Mouse (Mus musculus): ENCODE results near the gene Rack1. TPM values are rescaled to one million over a fixed set of nuclear protein-coding genes. Genes with fewer than 3 reads are reported as not detected.
A peak's percentile ranks its signal among the peaks of the same experiment; 100 is the strongest.
"Not testable (repeated sequence)": the region's sequence is repeated elsewhere in the genome, so short reads cannot be mapped to it uniquely, and the experiment has no call there.

Rack1 gene
- polyA plus RNA-seq, 1 experiment from 2014 or later, result 994 TPM

DNA sequence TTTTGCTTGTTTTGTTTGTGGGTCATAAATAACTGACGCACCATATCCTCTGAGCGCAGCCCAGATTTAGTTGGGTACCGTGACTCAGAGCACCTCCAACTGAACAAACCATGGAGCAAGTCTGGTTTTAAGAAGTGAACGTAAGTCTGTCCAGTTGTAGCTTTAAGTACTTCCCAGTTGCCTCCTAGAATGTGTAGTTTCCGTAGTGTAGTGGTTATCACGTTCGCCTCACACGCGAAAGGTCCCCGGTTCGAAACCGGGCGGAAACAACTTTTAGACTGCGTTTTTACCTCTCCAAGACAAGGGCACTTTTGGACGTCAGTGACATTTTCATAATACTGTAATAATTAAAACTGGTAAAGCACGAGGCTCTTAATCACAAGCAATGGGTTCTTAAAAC lies 18.2 kb downstream of the Rack1 start:
- 1% methylated on average over 16 of the region's 16 CpGs for WGBS
- H3K27ac ChIP-seq (ENCODE audit: low read depth, low read length), result no peak overlapping the region
- peak overlapping the region; percentile 81 for H3K4me2 ChIP-seq (replicated peaks; ENCODE audit: low read depth, low read length)
- ATAC-seq (ENCODE audit: low FRiP score, low TSS enrichment), result peak; percentile 1; the same call in 1 of the 2 replicates
- no peak overlapping the region; the same call in 1 of the 2 replicates for H3K9ac ChIP-seq (ENCODE audit: low read depth, low read length)
- peaks cover 14% of the 10 kb centered on the region; the same call in 1 of the 2 replicates for H3K36me3 ChIP-seq (ENCODE audit: control insufficient read depth, insufficient read depth, low read length)
- no peaks in the 10 kb centered on the region for H3K9me3 ChIP-seq (ENCODE audit: control insufficient read depth, low read length)
- peaks cover 16% of the 10 kb centered on the region for H3K4me1 ChIP-seq (ENCODE audit: control insufficient read depth, insufficient read depth, low read length)
- peak overlapping the region; percentile 78 for H3K4me3 ChIP-seq (ENCODE audit: low read length)
- H3K27me3 ChIP-seq (ENCODE audit: control insufficient read depth, insufficient read depth, low read length), result no peaks in the 10 kb centered on the region

DNA sequence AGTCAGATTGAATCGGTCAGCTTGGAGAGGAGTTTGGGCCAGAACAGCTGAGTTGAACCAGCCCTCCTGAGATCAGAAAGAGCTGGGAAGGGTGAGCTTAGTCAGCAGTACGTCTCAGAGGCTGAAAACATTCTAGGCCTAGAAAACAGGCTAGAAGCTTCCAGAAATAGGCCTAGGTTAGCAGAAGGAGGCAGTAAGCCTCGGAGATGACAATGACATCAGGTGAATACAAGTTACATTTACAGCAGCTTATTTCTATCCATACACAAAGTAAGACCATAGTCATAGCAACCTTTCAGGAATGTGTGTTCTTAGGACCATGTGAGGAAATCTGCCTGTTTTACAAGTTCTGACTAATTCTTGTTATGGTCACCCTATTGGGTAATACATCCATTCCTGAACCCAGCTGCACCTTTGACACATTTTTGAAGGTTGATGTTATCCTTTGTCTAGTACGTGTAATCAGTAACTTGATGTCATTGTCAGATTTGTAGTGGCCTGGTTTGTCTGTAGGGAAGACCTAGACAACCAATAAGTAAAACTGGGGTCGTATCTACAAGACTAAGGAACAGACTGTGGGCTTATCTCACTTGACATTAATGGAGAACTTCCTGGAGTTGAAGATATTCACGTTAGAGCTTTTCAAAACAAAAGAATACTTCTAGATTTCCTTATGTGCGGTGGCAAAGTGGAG lies 19.6 kb downstream of the Rack1 start:
- Histone ChIP-seq H3K36me3 (ENCODE audit: control insufficient read depth, insufficient read depth, low read length) (peaks cover 6% of the 10 kb centered on the region; the same call in 1 of the 2 replicates), H3K4me3 (ENCODE audit: low read length) (no peak overlapping the region), H3K27ac (ENCODE audit: low read depth, low read length) (no peak overlapping the region), H3K4me2 (replicated peaks; ENCODE audit: low read depth, low read length) (no peak overlapping the region), H3K9ac (ENCODE audit: low read depth, low read length) (no peak overlapping the region), H3K9me3 (ENCODE audit: control insufficient read depth, low read length) (no peaks in the 10 kb centered on the region), H3K27me3 (ENCODE audit: control insufficient read depth, insufficient read depth, low read length) (peaks cover 3% of the 10 kb centered on the region; the same call in 1 of the 2 replicates), H3K4me1 (ENCODE audit: control insufficient read depth, insufficient read depth, low read length) (peaks cover 12% of the 10 kb centered on the region)
- WGBS, result 77% methylated on average over 7 of the region's 7 CpGs
- ATAC-seq (ENCODE audit: low FRiP score, low TSS enrichment), result no peak

DNA sequence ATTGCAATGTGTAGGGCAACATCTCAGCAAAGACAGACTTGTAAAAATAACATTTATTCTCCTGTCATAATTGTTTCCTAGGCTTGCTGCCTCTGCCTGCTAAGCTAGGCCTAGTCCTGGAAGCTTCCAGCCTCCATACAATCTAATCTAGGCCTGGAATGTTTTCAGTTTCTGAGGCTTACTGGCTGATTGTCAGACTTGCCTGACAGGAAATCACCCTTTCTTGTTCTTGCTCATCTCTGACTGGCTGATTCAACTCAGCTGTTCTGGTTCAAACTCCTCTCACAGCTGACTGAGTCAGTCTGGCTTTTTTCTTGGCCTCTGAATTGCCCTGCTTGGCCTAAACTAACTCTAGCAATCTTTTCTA lies 20.2 kb downstream of the Rack1 start:
- Histone ChIP-seq H3K4me1 (ENCODE audit: control insufficient read depth, insufficient read depth, low read length) (peaks cover 11% of the 10 kb centered on the region), H3K27ac (ENCODE audit: low read depth, low read length) (no peak overlapping the region), H3K9ac (ENCODE audit: low read depth, low read length) (no peak overlapping the region), H3K27me3 (ENCODE audit: control insufficient read depth, insufficient read depth, low read length) (peaks cover 5% of the 10 kb centered on the region; the same call in 1 of the 2 replicates), H3K36me3 (ENCODE audit: control insufficient read depth, insufficient read depth, low read length) (peaks cover under 1% of the 10 kb centered on the region; the same call in 1 of the 2 replicates), H3K4me2 (replicated peaks; ENCODE audit: low read depth, low read length) (no peak overlapping the region), H3K9me3 (ENCODE audit: control insufficient read depth, low read length) (no peaks in the 10 kb centered on the region), H3K4me3 (ENCODE audit: low read length) (no peak overlapping the region)
- ATAC-seq (ENCODE audit: low FRiP score, low TSS enrichment), result no peak

DNA sequence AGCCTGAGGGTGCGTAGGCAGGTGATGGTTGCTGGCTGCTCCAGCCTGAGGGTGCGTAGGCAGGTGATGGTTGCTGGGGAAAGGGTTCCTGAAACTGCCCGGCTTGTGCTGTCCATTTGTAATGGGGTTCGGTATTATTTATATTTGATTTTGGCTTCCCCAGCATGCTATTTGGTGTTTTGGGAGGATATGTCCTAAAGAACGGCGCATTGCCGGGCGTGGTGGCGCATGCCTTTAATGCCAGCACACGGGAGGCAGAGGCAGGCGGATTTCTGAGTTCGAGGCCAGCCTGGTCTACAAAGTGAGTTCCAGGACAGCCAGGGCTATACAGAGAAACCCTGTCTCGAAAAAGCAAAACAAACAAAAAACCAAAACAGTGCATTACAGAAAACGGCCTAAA lies 21.2 kb downstream of the Rack1 start:
- not testable (repeated sequence) for H3K27ac ChIP-seq (ENCODE audit: low read depth, low read length); H3K36me3 ChIP-seq (ENCODE audit: control insufficient read depth, insufficient read depth, low read length); ATAC-seq (ENCODE audit: low FRiP score, low TSS enrichment); H3K27me3 ChIP-seq (ENCODE audit: control insufficient read depth, insufficient read depth, low read length); H3K4me3 ChIP-seq (ENCODE audit: low read length); H3K4me1 ChIP-seq (ENCODE audit: control insufficient read depth, insufficient read depth, low read length); H3K9ac ChIP-seq (ENCODE audit: low read depth, low read length); H3K9me3 ChIP-seq (ENCODE audit: control insufficient read depth, low read length); H3K4me2 ChIP-seq (replicated peaks; ENCODE audit: low read depth, low read length)
- 81% methylated on average over 14 of the region's 14 CpGs for WGBS

DNA sequence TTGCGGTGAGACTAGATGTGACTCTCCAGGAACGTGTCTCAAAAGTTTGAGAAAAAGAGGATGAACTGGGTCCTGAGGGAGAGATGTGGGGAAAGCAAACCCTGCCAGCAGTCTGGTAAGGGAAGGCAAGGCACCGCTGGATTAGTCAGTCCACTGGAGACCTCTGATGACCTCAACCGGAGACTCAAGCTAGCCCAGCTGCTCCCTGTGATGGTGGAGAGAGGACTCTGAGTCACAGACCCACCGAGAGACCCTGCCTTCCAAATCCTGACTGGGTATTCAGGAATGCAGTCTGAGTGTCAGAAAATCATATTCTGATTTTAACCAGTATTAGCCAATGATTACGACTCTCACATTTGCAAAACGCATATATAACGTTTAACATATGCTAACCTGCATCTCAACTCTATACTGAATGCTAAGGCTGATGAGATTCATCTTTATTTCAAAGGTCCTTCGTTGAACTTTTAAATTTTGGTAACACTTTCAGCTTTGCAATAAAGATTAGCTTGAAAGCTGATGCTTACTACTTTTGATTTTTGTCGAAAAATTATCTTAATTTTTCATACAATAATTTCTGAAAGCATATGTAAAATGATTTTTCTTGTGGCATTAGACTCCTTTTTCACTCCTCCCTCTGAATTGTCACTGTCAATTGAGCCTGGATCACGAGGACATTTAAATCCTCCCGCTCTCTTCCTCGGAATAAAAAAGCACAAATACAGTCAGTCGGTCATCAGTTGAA lies 22.8 kb downstream of the Rack1 start:
- Histone ChIP-seq H3K27ac (ENCODE audit: low read depth, low read length) (no peak overlapping the region), H3K9ac (ENCODE audit: low read depth, low read length) (no peak overlapping the region), H3K27me3 (ENCODE audit: control insufficient read depth, insufficient read depth, low read length) (peaks cover 5% of the 10 kb centered on the region; the same call in 1 of the 2 replicates), H3K4me1 (ENCODE audit: control insufficient read depth, insufficient read depth, low read length) (0 out of 2 replicates have a peak, but pooled peaks cover 2% of the 10 kb centered on the region), H3K4me3 (ENCODE audit: low read length) (peak overlapping the region; percentile 47), H3K36me3 (ENCODE audit: control insufficient read depth, insufficient read depth, low read length) (no peaks in the 10 kb centered on the region), H3K4me2 (replicated peaks; ENCODE audit: low read depth, low read length) (peak overlapping the region; percentile 72), H3K9me3 (ENCODE audit: control insufficient read depth, low read length) (no peaks in the 10 kb centered on the region)
- 38% methylated on average over 14 of the region's 14 CpGs for WGBS
- ATAC-seq (ENCODE audit: low FRiP score, low TSS enrichment), result no peak

DNA sequence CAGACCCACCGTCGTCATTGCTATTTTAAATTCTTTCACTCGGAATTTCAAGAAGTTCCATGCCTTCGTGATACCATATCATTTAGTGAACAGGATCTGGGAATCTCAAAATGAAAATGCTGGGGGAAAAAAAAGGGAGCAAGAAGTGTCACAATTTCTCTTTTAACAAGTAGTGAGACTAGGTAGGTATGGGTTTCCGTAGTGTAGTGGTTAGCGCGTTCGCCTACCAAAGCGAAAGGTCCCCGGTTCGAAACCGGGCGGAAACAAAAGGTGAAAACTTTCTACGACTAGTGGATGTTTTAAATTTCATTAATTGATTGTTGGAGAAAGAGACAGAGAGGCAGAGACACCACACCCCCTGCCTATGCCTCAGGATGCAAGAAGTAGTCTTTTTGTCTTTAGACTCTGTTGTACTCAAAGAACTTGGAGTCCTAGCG lies 23.4 kb downstream of the Rack1 start:
- Histone ChIP-seq H3K4me1 (ENCODE audit: control insufficient read depth, insufficient read depth, low read length) (0 out of 2 replicates have a peak, but pooled peaks cover 2% of the 10 kb centered on the region), H3K4me3 (ENCODE audit: low read length) (peak overlapping the region; percentile 47), H3K4me2 (replicated peaks; ENCODE audit: low read depth, low read length) (peak overlapping the region; percentile 72), H3K9me3 (ENCODE audit: control insufficient read depth, low read length) (no peaks in the 10 kb centered on the region), H3K27me3 (ENCODE audit: control insufficient read depth, insufficient read depth, low read length) (peaks cover 5% of the 10 kb centered on the region; the same call in 1 of the 2 replicates), H3K9ac (ENCODE audit: low read depth, low read length) (peak overlapping the region; percentile 40; the same call in 1 of the 2 replicates), H3K36me3 (ENCODE audit: control insufficient read depth, insufficient read depth, low read length) (no peaks in the 10 kb centered on the region), H3K27ac (ENCODE audit: low read depth, low read length) (no peak overlapping the region)
- 0 out of 2 replicates have a peak, but pooled peaks have one; percentile 26 for ATAC-seq (ENCODE audit: low FRiP score, low TSS enrichment)
- 1% methylated on average over 15 of the region's 15 CpGs for WGBS

DNA sequence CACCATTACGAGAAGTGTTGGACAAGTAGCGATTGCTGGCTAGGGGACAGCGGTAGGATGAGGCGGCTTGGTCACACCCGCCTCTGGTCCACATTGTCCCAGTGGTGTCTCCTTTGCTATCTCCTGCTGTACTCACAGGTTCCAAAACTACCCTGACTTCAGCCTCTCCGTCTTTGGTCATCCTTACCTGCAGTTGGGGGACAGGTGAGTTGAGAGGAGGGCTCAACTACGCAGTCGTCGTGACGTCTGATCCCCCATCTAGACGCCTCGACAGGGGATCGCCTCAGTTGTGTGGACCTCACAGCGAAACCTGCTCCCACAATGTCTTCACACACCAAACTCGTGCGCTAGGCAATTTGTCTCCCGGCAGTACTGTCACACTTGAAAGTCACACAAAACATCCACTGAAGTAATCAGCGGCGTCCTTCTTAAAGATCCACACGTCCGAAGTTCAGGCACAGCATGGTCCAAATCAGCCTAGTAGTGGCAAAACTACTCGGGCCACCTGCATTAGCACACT lies 24.2 kb downstream of the Rack1 start:
- Histone ChIP-seq H3K27ac (ENCODE audit: low read depth, low read length) (no peak overlapping the region), H3K4me2 (replicated peaks; ENCODE audit: low read depth, low read length) (peak overlapping the region; percentile 72), H3K9me3 (ENCODE audit: control insufficient read depth, low read length) (no peaks in the 10 kb centered on the region), H3K4me3 (ENCODE audit: low read length) (peak overlapping the region; percentile 47), H3K9ac (ENCODE audit: low read depth, low read length) (peak overlapping the region; percentile 40; the same call in 1 of the 2 replicates), H3K4me1 (ENCODE audit: control insufficient read depth, insufficient read depth, low read length) (0 out of 2 replicates have a peak, but pooled peaks cover 2% of the 10 kb centered on the region), H3K36me3 (ENCODE audit: control insufficient read depth, insufficient read depth, low read length) (no peaks in the 10 kb centered on the region), H3K27me3 (ENCODE audit: control insufficient read depth, insufficient read depth, low read length) (peaks cover 5% of the 10 kb centered on the region; the same call in 1 of the 2 replicates)
- 5% methylated on average over 22 of the region's 22 CpGs for WGBS
- ATAC-seq (ENCODE audit: low FRiP score, low TSS enrichment), result no peak

DNA sequence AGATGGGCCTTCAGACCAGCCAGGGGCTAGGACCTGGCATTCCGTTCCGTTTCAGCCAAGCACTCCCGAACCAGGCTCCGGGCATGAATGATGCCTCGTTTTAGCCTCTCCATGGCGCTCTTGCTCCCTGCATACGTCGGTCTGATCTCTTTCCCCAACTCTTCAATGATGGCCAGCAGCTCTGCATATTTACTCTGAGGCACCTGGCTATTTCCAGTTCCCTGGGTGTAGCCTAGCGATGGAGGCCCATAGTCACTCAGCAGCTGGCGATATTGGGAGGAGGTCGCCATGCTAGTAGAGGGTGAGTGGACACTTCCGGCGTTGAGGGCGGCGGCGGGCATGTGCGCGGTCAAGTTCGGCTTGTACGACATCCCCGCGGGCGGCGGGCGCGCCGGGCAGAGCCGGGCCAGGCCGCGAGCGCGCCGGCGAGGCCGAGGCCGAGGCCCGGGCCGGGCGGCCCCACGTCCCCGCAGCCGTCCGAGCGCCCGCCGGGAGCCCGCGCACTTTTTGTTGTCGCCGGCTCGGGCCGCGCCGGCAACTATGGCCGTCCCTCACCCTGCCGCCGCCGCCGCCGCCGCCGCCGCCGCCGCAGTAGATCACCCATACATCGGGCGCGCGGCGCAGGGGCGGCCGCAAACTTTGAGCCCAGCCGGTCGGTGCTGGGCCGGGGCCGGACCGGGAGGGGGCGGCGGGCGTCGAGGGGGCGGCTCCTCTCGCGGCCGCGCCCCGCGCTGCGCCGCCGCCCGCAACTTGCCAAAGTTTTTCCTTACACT lies 26.0 kb downstream of the Rack1 start, which contains the start of the genes Trim7 and Gm12184:
Gene Trim7 (plus strand): TSS at position 162 of the 773 bp plus-strand sequence.
Gene Gm12184 (minus strand): TSS at position 677 of the 773 bp plus-strand sequence.
- ATAC-seq (ENCODE audit: low FRiP score, low TSS enrichment), result peak; percentile 84
- Histone ChIP-seq H3K4me2 (replicated peaks; ENCODE audit: low read depth, low read length) (peak within 1 kb of the TSS; percentile 62), H3K27ac (ENCODE audit: low read depth, low read length) (peak within 1 kb of the TSS; percentile 62; the same call in 1 of the 2 replicates), H3K4me3 (ENCODE audit: low read length) (peak within 1 kb of the TSS; percentile 47), H3K9ac (ENCODE audit: low read depth, low read length) (peak within 1 kb of the TSS; percentile 58; the same call in 1 of the 2 replicates)
- H3K9me3 ChIP-seq (ENCODE audit: control insufficient read depth, low read length); H3K4me1 ChIP-seq (ENCODE audit: control insufficient read depth, insufficient read depth, low read length); H3K27me3 ChIP-seq (ENCODE audit: control insufficient read depth, insufficient read depth, low read length); H3K36me3 ChIP-seq (ENCODE audit: control insufficient read depth, insufficient read depth, low read length): not testable (repeated sequence)
- WGBS, result under 1% methylated on average over 43 of the region's 92 CpGs
